Mouse (Mus musculus): ENCODE data around the gene Fam221a. TPM values are rescaled to one million over a fixed set of nuclear protein-coding genes. Genes with fewer than 3 reads are reported as not detected.

Gene Fam221a
- total and polyA plus RNA-seq, 2 experiments from 2014 or later, result 3.2 to 4.8 TPM

GRCm38 (mm10) chr6:49343737-49344469, 23.6 kb upstream of the Fam221a start:
- Histone ChIP-seq H3K36me3 (ENCODE audit: insufficient read depth) (no peaks in the 10 kb centered on the region; the same call in 1 of the 2 replicates), H3K9ac (no peak overlapping the region), H3K27ac (ENCODE audit: low read depth, low read length) (no peak overlapping the region), H3K27me3 (ENCODE audit: insufficient read depth, low read length) (no peaks in the 10 kb centered on the region), H3K4me2 (ENCODE audit: low read depth) (no peak overlapping the region), H3K9me3 (ENCODE audit: low read length) (no peaks in the 10 kb centered on the region), H3K4me1 (ENCODE audit: insufficient read depth) (no peaks in the 10 kb centered on the region), H3K4me3 (ENCODE audit: low read depth, low read length) (no peak overlapping the region)
- no peak for DNase-seq
- whole genome bisulfite sequencing, result 79% methylated on average over 14 of the region's 14 CpGs
- no peak for ATAC-seq
- TF ChIP-seq CTCF (IDR thresholded peaks at IDR 0.05; ENCODE audit: low read depth), result no peak

GRCm38 (mm10) chr6:49349826-49350225, 17.7 kb upstream of the Fam221a start:
- Histone ChIP-seq H3K27me3 (ENCODE audit: insufficient read depth, low read length) (no peaks in the 10 kb centered on the region), H3K4me2 (ENCODE audit: low read depth) (no peak overlapping the region), H3K4me1 (ENCODE audit: insufficient read depth) (no peaks in the 10 kb centered on the region), H3K9ac (no peak overlapping the region), H3K4me3 (ENCODE audit: low read depth, low read length) (no peak overlapping the region), H3K27ac (ENCODE audit: low read depth, low read length) (no peak overlapping the region), H3K36me3 (ENCODE audit: insufficient read depth) (no peaks in the 10 kb centered on the region), H3K9me3 (ENCODE audit: low read length) (no peaks in the 10 kb centered on the region)
- TF ChIP-seq CTCF (IDR thresholded peaks at IDR 0.05; ENCODE audit: low read depth), result no peak
- no peak for ATAC-seq
- no peak for DNase-seq
- 91% methylated on average over 7 of the region's 7 CpGs for WGBS

GRCm38 (mm10) chr6:49354613-49355012, 12.9 kb upstream of the Fam221a start:
- TF ChIP-seq CTCF (IDR thresholded peaks at IDR 0.05; ENCODE audit: low read depth), result no peak
- Histone ChIP-seq H3K27ac (ENCODE audit: low read depth, low read length) (no peak overlapping the region), H3K4me1 (ENCODE audit: insufficient read depth) (no peaks in the 10 kb centered on the region), H3K4me3 (ENCODE audit: low read depth, low read length) (no peak overlapping the region), H3K36me3 (ENCODE audit: insufficient read depth) (no peaks in the 10 kb centered on the region), H3K27me3 (ENCODE audit: insufficient read depth, low read length) (no peaks in the 10 kb centered on the region), H3K4me2 (ENCODE audit: low read depth) (no peak overlapping the region), H3K9me3 (ENCODE audit: low read length) (no peaks in the 10 kb centered on the region), H3K9ac (no peak overlapping the region)
- WGBS, result 91% methylated on average over 3 of the region's 3 CpGs
- no peak for DNase-seq
- no peak for ATAC-seq

- 56% methylated on average over 4 of the region's 4 CpGs for WGBS
- Histone ChIP-seq H3K9me3 (ENCODE audit: low read length) (no peaks in the 10 kb centered on the region), H3K9ac (no peak overlapping the region), H3K4me1 (ENCODE audit: insufficient read depth) (no peaks in the 10 kb centered on the region), H3K27ac (ENCODE audit: low read depth, low read length) (no peak overlapping the region), H3K4me2 (ENCODE audit: low read depth) (no peak overlapping the region), H3K4me3 (ENCODE audit: low read depth, low read length) (no peak overlapping the region), H3K27me3 (ENCODE audit: insufficient read depth, low read length) (no peaks in the 10 kb centered on the region), H3K36me3 (ENCODE audit: insufficient read depth) (no peaks in the 10 kb centered on the region)
- no peak for DNase-seq
- ATAC-seq, result no peak
- TF ChIP-seq CTCF (IDR thresholded peaks at IDR 0.05; ENCODE audit: low read depth), result peak; percentile 6; the same call in 1 of the 2 replicates
Observed at GRCm38 (mm10) chr6:49355171-49355570, 12.4 kb upstream of the Fam221a start.

GRCm38 (mm10) chr6:49360420-49360819, 7.1 kb upstream of the Fam221a start:
- Histone ChIP-seq H3K27me3 (ENCODE audit: insufficient read depth, low read length) (no peaks in the 10 kb centered on the region), H3K9ac (no peak overlapping the region), H3K4me3 (ENCODE audit: low read depth, low read length) (no peak overlapping the region), H3K9me3 (ENCODE audit: low read length) (no peaks in the 10 kb centered on the region), H3K36me3 (ENCODE audit: insufficient read depth) (no peaks in the 10 kb centered on the region), H3K27ac (ENCODE audit: low read depth, low read length) (no peak overlapping the region), H3K4me1 (ENCODE audit: insufficient read depth) (no peaks in the 10 kb centered on the region), H3K4me2 (ENCODE audit: low read depth) (no peak overlapping the region)
- TF ChIP-seq CTCF (IDR thresholded peaks at IDR 0.05; ENCODE audit: low read depth), result peak; percentile 35
- ATAC-seq (no peak), DNase-seq (no peak)

- ATAC-seq, result no peak
- Histone ChIP-seq H3K9ac (peak overlapping the region; percentile 59; the same call in 1 of the 2 replicates), H3K9me3 (ENCODE audit: low read length) (no peaks in the 10 kb centered on the region), H3K27me3 (ENCODE audit: insufficient read depth, low read length) (no peaks in the 10 kb centered on the region), H3K36me3 (ENCODE audit: insufficient read depth) (no peaks in the 10 kb centered on the region), H3K4me1 (ENCODE audit: insufficient read depth) (no peaks in the 10 kb centered on the region), H3K27ac (ENCODE audit: low read depth, low read length) (no peak overlapping the region), H3K4me2 (ENCODE audit: low read depth) (peak overlapping the region; percentile 79), H3K4me3 (ENCODE audit: low read depth, low read length) (peak overlapping the region; percentile 54)
- peak; percentile 13 for DNase-seq
- WGBS, result 31% methylated on average over 3 of the region's 3 CpGs
- no peak for TF ChIP-seq CTCF (IDR thresholded peaks at IDR 0.05; ENCODE audit: low read depth)
Observed at GRCm38 (mm10) chr6:49368212-49368611, 673 bp downstream of the Fam221a start.

GRCm38 (mm10) chr6:49372705-49373104, 5.2 kb downstream of the Fam221a start:
- Histone ChIP-seq H3K4me3 (ENCODE audit: low read depth, low read length) (no peak overlapping the region), H3K27me3 (ENCODE audit: insufficient read depth, low read length) (no peaks in the 10 kb centered on the region), H3K9ac (no peak overlapping the region), H3K4me1 (ENCODE audit: insufficient read depth) (no peaks in the 10 kb centered on the region), H3K27ac (ENCODE audit: low read depth, low read length) (no peak overlapping the region), H3K9me3 (ENCODE audit: low read length) (no peaks in the 10 kb centered on the region), H3K36me3 (ENCODE audit: insufficient read depth) (no peaks in the 10 kb centered on the region), H3K4me2 (ENCODE audit: low read depth) (no peak overlapping the region)
- ATAC-seq (no peak), DNase-seq (no peak)
- TF ChIP-seq CTCF (IDR thresholded peaks at IDR 0.05; ENCODE audit: low read depth), result no peak
- 81% methylated on average over 4 of the region's 4 CpGs for WGBS
